Mouse (Mus musculus) MEL (cell line): Measurements from ENCODE around the gene Reg4. TPM values are rescaled to one million over a fixed set of nuclear protein-coding genes. Genes with fewer than 3 reads are reported as not detected.

Source experiments
- DNase-seq: peaks from one replicate; pipeline ENCODE4 v3.0.0; 2011; ENCODE audit warnings: low read depth, low spot score
- H3K27ac ChIP-seq: 2 replicates; pipeline ENCODE4 v1.5.1; 2012; ENCODE audit warnings: low read depth, mild to moderate bottlenecking, control low read depth, low read length, moderate library complexity; ENCODE audit not compliant: control insufficient read depth
- H3K27me3 ChIP-seq, 2 experiments: fragments of 150-350 bp in 1 of 2; sonication (generic) in 1 of 2; 2 replicates each; pipeline ENCODE4 v1.6.1; 2012; ENCODE audit warnings: low read length in 2 of 2, mild to moderate bottlenecking in 2 of 2, improper control_type of control experiment in 1 of 2, moderate library complexity in 1 of 2; ENCODE audit not compliant: insufficient read depth in 2 of 2, control insufficient read depth in 1 of 2
- H3K36me3 ChIP-seq, 2 experiments: 2 replicates each; pipeline ENCODE4 v1.6.1; 2012 to 2014; ENCODE audit warnings: low read length in 2 of 2, improper control_type of control experiment in 1 of 2, inconsistent platforms in 1 of 2, mild to moderate bottlenecking in 1 of 2; ENCODE audit not compliant: insufficient read depth in 2 of 2, control insufficient read depth in 1 of 2
- H3K4me1 ChIP-seq, 2 experiments: fragments of 150-350 bp in 1 of 2; sonication (generic) in 1 of 2; 2 replicates each; pipeline ENCODE4 v1.6.1; 2012; ENCODE audit warnings: low read length in 2 of 2, improper control_type of control experiment in 1 of 2, mild to moderate bottlenecking in 1 of 2; ENCODE audit not compliant: insufficient read depth in 2 of 2, control insufficient read depth in 1 of 2
- H3K4me3 ChIP-seq, 2 experiments: fragments of 150-350 bp in 1 of 2; sonication (generic) in 1 of 2; 2 replicates each; pipeline ENCODE4 v1.5.1; 2012; ENCODE audit warnings: low read depth in 2 of 2, low read length in 2 of 2, mild to moderate bottlenecking in 2 of 2, moderate library complexity in 2 of 2, control low read depth in 1 of 2, improper control_type of control experiment in 1 of 2; ENCODE audit not compliant: control insufficient read depth in 1 of 2, insufficient read depth in 1 of 2
- H3K79me2 ChIP-seq: 2 replicates; pipeline ENCODE4 v1.6.1; 2012; ENCODE audit warnings: mild to moderate bottlenecking, low read length, moderate library complexity; ENCODE audit not compliant: control insufficient read depth, poor library complexity, insufficient read depth
- H3K9ac ChIP-seq: 2 replicates; pipeline ENCODE4 v1.6.1; 2012; ENCODE audit warnings: low read depth, mild to moderate bottlenecking, control low read depth, low read length, moderate library complexity; ENCODE audit not compliant: control insufficient read depth, poor library complexity, severe bottlenecking
- H3K9me3 ChIP-seq: fragments of 150-350 bp; sonication (generic); replicated peaks from 2 replicates; pipeline ENCODE4 v1.6.1; 2012; ENCODE audit warnings: mild to moderate bottlenecking, low read length, improper control_type of control experiment, moderate library complexity; ENCODE audit not compliant: insufficient read depth
- CHD1 ChIP-seq: IDR thresholded peaks from 2 replicates; pipeline ENCODE4 v1.6.1; 2012; ENCODE audit warnings: low read depth, mild to moderate bottlenecking, inconsistent platforms, low read length, improper control_type of control experiment
- CTCF ChIP-seq, 3 experiments: IDR thresholded peaks in 2 of 3; conservative IDR thresholded peaks in 1 of 3; 2 replicates each; pipeline ENCODE4 v1.5.1; 2011 to 2012; ENCODE audit warnings: low read length in 3 of 3, low read depth in 2 of 3, mild to moderate bottlenecking in 2 of 3, improper control_type of control experiment in 1 of 3, inconsistent platforms in 1 of 3, mixed read lengths in 1 of 3, moderate library complexity in 1 of 3; ENCODE audit not compliant: control insufficient read depth in 1 of 3, insufficient read depth in 1 of 3, poor library complexity in 1 of 3, severe bottlenecking in 1 of 3
- E2F4 ChIP-seq: IDR thresholded peaks from 2 replicates; pipeline ENCODE4 v1.6.1; 2011; ENCODE audit warnings: low read depth, low read length, improper control_type of control experiment, borderline replicate concordance
- EP300 ChIP-seq, 2 experiments: IDR thresholded peaks; 2 replicates each; pipeline ENCODE4 v1.6.1; 2011; ENCODE audit warnings: improper control_type of control experiment in 2 of 2, low read length in 2 of 2, low read depth in 1 of 2, mild to moderate bottlenecking in 1 of 2
- ETS1 ChIP-seq: IDR thresholded peaks from 2 replicates; pipeline ENCODE4 v1.6.1; 2012; ENCODE audit warnings: low read depth, mild to moderate bottlenecking, inconsistent platforms, low read length, improper control_type of control experiment, moderate library complexity
- GABPA ChIP-seq: IDR thresholded peaks from 2 replicates; pipeline ENCODE4 v1.6.1; 2012; ENCODE audit warnings: low read depth, mild to moderate bottlenecking, inconsistent platforms, low read length, improper control_type of control experiment, moderate library complexity
- GATA1 ChIP-seq: IDR thresholded peaks from 2 replicates; pipeline ENCODE4 v1.6.1; 2011; ENCODE audit warnings: low read depth, low read length, improper control_type of control experiment
- KAT2A ChIP-seq: conservative IDR thresholded peaks from 2 replicates; pipeline ENCODE4 v1.6.1; 2012; ENCODE audit warnings: low read depth, low read length, improper control_type of control experiment, inconsistent platforms
- MAX ChIP-seq: IDR thresholded peaks from 2 replicates; pipeline ENCODE4 v1.6.1; 2011; ENCODE audit warnings: low read length, improper control_type of control experiment
- MAZ ChIP-seq: IDR thresholded peaks from 2 replicates; pipeline ENCODE4 v1.6.1; 2012; ENCODE audit warnings: low read depth, mild to moderate bottlenecking, inconsistent platforms, low read length, improper control_type of control experiment
- MXI1 ChIP-seq: IDR thresholded peaks from 2 replicates; pipeline ENCODE4 v1.6.1; 2011; ENCODE audit warnings: mild to moderate bottlenecking, low read depth, low read length, improper control_type of control experiment
- MYC ChIP-seq: IDR thresholded peaks from 2 replicates; pipeline ENCODE4 v1.6.1; 2011; ENCODE audit warnings: low read depth, mild to moderate bottlenecking, low read length, improper control_type of control experiment, moderate library complexity
- NELFE ChIP-seq: IDR thresholded peaks from 2 replicates; pipeline ENCODE4 v1.6.1; 2011; ENCODE audit warnings: low read depth, low read length, improper control_type of control experiment
- NRF1 ChIP-seq: IDR thresholded peaks from 2 replicates; pipeline ENCODE4 v1.6.1; 2014; ENCODE audit warnings: low read depth, mild to moderate bottlenecking, inconsistent platforms, low read length, improper control_type of control experiment, moderate library complexity; ENCODE audit not compliant: poor library complexity, insufficient read depth, severe bottlenecking
- POLR2A ChIP-seq, 2 experiments: IDR thresholded peaks; 2 replicates each; pipeline ENCODE4 v1.6.1; 2011 to 2012; ENCODE audit warnings: low read length in 2 of 2, mild to moderate bottlenecking in 2 of 2, control low read depth in 1 of 2, improper control_type of control experiment in 1 of 2, low read depth in 1 of 2, moderate library complexity in 1 of 2; ENCODE audit not compliant: control insufficient read depth in 1 of 2, insufficient read depth in 1 of 2, poor library complexity in 1 of 2
- SIN3A ChIP-seq: IDR thresholded peaks from 2 replicates; pipeline ENCODE4 v1.6.1; 2012; ENCODE audit warnings: low read length, improper control_type of control experiment, inconsistent platforms
- SMC3 ChIP-seq: IDR thresholded peaks from 2 replicates; pipeline ENCODE4 v1.6.1; 2011; ENCODE audit warnings: low read depth, low read length, improper control_type of control experiment
- TAL1 ChIP-seq: IDR thresholded peaks from 2 replicates; pipeline ENCODE4 v1.6.1; 2012; ENCODE audit warnings: mild to moderate bottlenecking, inconsistent platforms, low read length, moderate library complexity, mixed read lengths
- ZC3H11A ChIP-seq: IDR thresholded peaks from 2 replicates; pipeline ENCODE4 v1.6.1; 2012; ENCODE audit warnings: low read depth, mild to moderate bottlenecking, inconsistent platforms, low read length, improper control_type of control experiment
- polyA plus RNA-seq, 2 experiments: library from polyadenylated mRNA; stranded (reverse) in 1 of 2; unstranded in 1 of 2; fragments of >175 nt in 1 of 2; fragments of >200 nt in 1 of 2; gene quantifications; 2 replicates each; pipeline versions ENCODE4 v1.2.1 to v1.2.4; 2012; ENCODE audit warnings: low replicate concordance in 2 of 2, low read depth in 1 of 2; ENCODE audit not compliant: insufficient read length in 2 of 2, insufficient read depth in 1 of 2, missing spikeins in 1 of 2
- total RNA-seq: library from RNA; depleted of rRNA; stranded (reverse); fragments of 300-350 nt; gene quantifications from 2 replicates; pipeline ENCODE4 v1.2.3, GENCODE M21; 2012

The Reg4 gene
- total and polyA plus RNA-seq, 3 experiments = not detected

GRCm38 (mm10) chr3:98187777-98188176 lies 34.2 kb upstream of the Reg4 start:
- Histone ChIP-seq H3K27ac (no peak overlapping the region), H3K9ac (no peak overlapping the region), H3K4me3 (no peak overlapping the region), H3K9me3 (no peaks in the 10 kb centered on the region), H3K79me2 (no peaks in the 10 kb centered on the region), H3K4me1 (no peaks in the 10 kb centered on the region), H3K36me3 (no peaks in the 10 kb centered on the region), H3K27me3 (peaks cover 2 to 6% of the 10 kb centered on the region in 2 experiments; a peak in 3 of 4 replicates)
- no peak for DNase-seq
- TF ChIP-seq SIN3A (no peak), MXI1 (no peak), CHD1 (no peak), NRF1 (no peak), POLR2A (IDR thresholded peaks at IDR 0.05; ENCODE audit: control insufficient read depth in 1 of 2, insufficient read depth in 1 of 2, low read depth in 1 of 2, low read length in 2 of 2, poor library complexity in 1 of 2) (no peak)

GRCm38 (mm10) chr3:98197711-98198532 lies 24.0 kb upstream of the Reg4 start:
- TF ChIP-seq NELFE (no peak), MYC (no peak), GATA1 (no peak), KAT2A (no peak), GABPA (no peak), E2F4 (no peak), MAZ (no peak), CTCF (IDR thresholded peaks at IDR 0.05 in 2 of 3, conservative IDR thresholded peaks at IDR 0.05 in 1 of 3; ENCODE audit: control insufficient read depth in 1 of 3, insufficient read depth in 1 of 3, low read depth in 2 of 3, low read length in 3 of 3, poor library complexity in 1 of 3, severe bottlenecking in 1 of 3) (no peak), ZC3H11A (no peak), TAL1 (no peak), ETS1 (no peak), SMC3 (no peak), EP300 (IDR thresholded peaks at IDR 0.05; ENCODE audit: low read depth in 1 of 2, low read length in 2 of 2) (no peak), MAX (no peak)
- no peaks in the 10 kb centered on the region for H3K36me3 ChIP-seq
- no peak for DNase-seq
- H3K9ac ChIP-seq = no peak overlapping the region
- no peak overlapping the region for H3K27ac ChIP-seq
- no peak overlapping the region for H3K4me3 ChIP-seq
- H3K79me2 ChIP-seq = no peaks in the 10 kb centered on the region
- H3K27me3 ChIP-seq = peaks cover 9 to 24% of the 10 kb centered on the region in 2 experiments
- no peaks in the 10 kb centered on the region for H3K4me1 ChIP-seq
- no peaks in the 10 kb centered on the region for H3K9me3 ChIP-seq
